Mouse (Mus musculus): ENCODE results near the gene Hist1h3a.
"Not testable (repeated sequence)": the region's sequence is repeated elsewhere in the genome, so short reads cannot be mapped to it uniquely, and the experiment has no call there.

The Hist1h3a gene

DNA sequence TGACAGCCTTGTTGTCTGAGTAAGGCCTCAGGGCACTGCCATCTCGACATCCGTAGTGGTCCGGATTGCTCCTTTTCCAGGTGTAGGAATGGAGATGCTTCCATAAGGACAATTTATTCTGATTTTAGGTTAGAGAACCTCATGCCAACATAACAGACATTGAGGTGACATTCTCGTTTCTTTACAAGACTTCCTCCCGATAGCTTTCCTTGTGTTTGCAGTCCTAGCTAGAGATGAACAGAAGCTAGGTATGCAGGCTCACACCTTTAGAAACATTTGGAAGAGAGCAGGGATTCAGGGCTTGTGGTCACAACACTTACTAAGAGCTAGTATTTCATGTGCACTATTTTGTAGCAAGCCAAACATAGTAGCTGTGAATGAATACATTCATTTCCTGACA lies 19.0 kb downstream of the Hist1h3a start:
- DNase-seq (ENCODE audit: low spot score in 2 of 2), result no peak

DNA sequence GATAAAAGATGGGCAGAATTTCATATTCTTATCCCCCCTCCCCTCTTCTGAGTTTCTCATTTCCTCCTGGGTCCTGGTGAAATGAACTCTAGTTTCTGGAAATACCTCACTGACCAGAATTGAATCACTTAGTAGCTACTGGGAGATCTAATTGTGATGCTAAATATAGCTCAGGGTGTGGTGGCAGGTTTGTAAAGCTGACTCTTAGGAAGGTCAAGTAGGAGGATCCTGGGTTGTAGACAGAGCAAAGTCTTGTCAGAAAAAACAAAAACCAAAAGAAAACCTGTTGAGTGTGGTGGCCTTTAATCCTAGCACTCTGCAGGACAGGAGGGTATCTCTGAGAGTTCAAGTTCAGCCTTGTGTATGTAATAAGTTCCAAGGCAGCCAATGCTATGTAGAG lies 20.2 kb downstream of the Hist1h3a start:
- DNase-seq (ENCODE audit: low spot score in 2 of 2), result no peak

DNA sequence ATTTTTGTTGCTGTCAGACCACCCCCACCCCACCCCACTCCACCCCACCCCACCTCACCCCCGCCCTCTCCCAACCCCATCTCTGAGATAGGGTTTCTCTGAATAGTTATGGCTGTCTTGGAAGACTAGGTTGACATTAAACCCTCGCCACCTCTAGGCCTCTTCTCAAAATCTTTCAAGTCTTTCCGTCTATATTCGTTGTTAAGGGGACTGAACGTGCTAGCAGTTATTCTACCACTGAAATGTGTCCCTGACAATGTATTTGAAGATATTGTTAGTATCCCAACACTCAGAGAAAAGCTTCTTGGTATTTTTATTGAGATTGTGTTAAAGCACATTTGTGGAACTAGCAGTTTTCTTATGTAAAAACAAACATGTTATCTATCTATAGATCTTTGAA lies 21.3 kb downstream of the Hist1h3a start:
- no peak for DNase-seq (ENCODE audit: low spot score in 2 of 2)

DNA sequence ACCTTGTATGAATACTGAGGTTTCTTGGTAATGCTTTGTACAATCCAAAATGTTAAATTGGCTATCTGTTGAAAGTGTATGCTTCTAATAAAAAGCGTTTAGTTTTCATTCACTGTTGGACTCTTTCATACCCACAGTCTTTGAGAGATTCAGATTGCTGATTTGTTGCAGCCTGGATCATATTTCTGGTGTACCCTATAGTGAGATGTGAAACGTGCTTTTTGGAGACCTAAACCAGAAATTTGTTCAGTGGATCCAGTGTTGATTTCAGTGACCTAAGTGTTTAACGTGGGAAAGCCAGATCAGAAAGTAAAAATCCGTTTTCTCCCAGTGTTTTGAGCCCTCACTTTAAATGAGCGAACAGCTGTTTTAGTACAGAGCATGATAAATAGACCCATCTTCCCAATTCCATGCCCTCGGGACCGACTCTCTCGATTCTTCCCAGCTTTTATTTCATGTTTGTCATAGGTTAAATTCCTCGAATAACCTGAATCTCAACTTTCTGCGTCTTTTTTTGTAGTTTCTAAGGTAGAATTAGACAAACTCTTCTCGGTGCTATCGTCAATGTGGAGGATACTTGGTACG lies 21.8 kb downstream of the Hist1h3a start:
- no peak for DNase-seq (ENCODE audit: low spot score in 2 of 2)

DNA sequence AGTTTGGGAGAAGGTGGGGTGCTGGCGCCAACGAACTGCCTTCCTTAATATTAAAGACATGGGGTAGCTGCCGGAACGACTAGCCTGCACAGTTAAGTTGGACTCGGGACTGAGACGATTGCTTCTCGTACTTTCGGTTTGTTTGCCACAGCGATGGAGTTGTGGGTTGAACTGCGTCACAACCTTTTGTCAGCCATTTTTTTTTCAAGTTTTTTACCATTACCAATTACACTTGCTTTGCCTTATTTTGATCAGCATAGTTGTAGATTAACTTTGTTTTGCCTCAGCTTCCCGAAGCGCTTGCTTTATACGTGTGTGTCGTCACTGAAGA lies 22.3 kb downstream of the Hist1h3a start:
- DNase-seq (ENCODE audit: low spot score in 2 of 2), result no peak

DNA sequence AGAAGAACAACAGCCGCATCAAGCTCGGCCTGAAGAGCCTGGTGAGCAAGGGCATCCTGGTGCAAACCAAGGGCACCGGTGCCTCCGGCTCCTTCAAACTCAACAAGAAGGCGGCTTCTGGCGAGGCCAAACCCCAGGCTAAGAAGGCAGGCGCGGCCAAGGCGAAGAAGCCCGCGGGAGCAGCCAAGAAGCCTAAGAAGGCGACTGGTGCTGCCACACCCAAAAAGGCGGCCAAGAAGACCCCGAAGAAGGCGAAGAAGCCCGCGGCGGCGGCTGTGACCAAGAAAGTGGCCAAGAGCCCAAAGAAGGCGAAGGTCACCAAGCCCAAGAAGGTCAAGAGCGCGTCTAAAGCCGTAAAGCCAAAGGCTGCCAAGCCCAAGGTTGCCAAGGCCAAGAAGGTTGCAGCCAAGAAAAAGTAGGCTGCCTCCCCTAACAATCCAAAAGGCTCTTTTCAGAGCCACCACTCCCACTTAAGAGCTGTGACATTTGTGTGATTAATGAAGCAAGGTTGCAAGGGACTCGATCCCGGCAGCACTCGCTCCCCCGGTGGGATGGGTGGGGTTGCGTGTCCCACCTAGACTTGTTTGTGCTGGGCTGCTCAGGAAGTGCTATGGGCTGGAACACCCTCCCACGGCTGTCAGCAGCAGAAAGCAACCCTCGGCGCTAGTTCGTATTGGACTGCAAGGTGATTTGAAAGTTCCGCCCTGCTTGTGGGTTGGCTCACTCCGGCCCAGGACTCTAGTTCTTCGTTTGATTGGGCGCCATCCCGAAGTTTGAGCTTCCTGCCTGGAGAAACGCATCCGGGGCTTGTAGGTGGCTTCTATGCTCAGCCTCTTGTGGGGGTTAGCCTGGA lies 22.9 kb downstream of the Hist1h3a start:
- DNase-seq (ENCODE audit: low spot score in 2 of 2), result peak; percentile 88 to 90

DNA sequence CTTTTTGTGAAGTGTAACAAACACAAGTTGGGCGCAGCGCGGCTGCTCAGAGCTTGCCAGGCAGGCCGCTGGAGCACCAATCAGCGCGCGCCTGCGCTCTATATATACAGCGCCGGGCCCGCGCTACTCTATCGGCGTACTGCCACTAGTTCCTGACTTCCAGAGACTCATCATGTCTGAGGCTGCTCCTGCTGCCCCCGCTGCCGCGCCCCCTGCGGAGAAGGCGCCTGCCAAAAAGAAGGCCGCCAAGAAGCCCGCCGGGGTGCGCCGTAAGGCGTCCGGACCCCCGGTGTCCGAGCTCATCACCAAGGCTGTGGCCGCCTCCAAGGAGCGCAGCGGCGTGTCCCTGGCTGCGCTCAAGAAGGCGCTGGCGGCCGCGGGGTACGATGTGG lies 23.5 kb downstream of the Hist1h3a start, which contains the start of gene Hist1h1c:
Gene Hist1h1c (plus strand): TSS at position 132 of the 392 bp plus-strand sequence.
- DNase-seq (ENCODE audit: low spot score in 2 of 2), result peak; percentile 89 to 92

DNA sequence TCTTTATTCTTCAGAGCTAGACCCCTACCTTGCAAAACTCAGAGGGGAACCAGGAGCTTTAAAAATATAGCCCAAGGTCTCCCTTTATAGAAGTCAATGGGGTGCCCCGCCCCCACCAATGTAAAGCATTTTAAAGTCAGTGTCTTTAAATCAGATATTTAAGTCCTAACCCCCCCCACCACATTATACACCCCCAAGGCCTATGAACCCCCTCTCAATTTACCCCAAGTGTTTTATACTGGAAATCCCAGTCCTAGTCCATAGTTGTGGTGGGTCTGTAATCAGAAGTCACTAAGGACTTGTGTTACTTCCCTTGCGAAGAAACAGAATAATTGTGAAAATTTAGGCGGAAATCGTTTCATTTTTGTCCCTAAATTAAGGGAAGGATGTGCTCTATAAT lies 24.1 kb downstream of the Hist1h3a start:
- DNase-seq (ENCODE audit: low spot score in 2 of 2), result peak in 1 of 2 experiments; percentile 13

DNA sequence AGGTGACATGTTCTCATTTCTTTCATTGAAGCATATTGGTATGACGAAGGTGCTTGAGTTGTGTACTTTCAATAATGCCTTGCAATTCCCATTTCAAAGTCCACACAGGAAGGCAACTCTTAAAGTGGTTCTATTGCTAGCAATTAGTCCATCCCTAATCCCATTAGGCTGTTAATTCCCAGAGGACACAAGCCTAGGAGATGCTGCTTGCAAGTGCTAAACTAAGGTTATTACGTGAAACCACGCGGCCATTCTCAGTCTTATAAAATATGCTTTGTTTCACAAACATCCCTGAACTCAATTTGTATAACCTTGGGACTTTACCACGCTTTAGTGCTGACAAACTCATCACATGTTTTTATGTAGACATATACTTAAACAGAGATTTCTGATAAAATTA lies 25.1 kb downstream of the Hist1h3a start:
- no peak for DNase-seq (ENCODE audit: low spot score in 2 of 2)

DNA sequence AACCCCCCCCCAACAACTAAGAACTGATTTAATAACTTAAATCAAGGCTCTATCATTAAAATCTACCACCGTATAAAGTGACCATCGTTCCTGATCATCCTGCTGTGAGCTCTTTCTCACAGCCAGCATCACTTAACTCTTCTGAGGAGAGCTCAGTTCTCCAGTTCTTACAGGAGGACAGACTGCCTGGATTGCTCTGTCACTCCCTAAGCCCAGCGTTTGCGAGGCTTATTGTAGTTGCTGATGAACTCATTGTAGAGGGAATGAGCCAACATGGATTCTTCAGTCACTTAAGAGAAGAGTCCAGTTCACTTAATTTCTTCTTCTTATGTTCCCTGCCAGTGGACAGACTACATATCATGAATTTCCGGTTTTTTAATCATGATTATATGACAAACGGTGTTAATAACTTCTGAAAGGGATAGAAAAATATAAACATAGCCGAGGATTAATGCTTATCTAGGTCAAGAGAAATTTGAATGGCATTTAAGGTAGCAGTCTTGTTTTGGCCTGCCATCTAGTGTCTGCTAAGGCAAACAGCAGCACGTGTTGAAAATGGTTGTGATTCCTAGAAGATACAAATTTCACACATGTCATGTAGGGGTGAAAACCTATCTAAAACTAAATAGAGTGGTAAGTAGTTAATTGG lies 29.9 kb downstream of the Hist1h3a start:
- peak in 1 of 2 experiments; percentile 42 for DNase-seq (ENCODE audit: low spot score in 2 of 2)

DNA sequence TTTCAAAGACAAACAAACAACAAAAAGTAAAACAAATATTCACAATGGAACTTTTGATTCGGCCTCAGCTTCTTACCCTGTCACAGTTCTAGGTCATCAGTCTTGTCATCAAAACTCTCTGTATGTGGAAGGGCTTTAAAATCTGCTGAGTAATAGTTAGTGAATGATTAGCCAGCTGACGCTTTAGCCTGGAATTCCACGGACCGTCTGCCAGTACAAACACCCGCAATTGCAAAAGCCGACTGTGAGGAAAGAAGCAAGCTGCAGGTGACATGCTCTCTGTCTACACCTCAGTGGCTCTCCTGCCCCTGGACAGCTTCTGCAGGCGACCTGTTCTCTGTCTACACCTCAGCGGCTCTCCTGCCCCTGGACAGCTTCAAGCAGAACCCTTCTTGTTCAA lies 31.7 kb downstream of the Hist1h3a start:
- no peak for DNase-seq (ENCODE audit: low spot score in 2 of 2)

DNA sequence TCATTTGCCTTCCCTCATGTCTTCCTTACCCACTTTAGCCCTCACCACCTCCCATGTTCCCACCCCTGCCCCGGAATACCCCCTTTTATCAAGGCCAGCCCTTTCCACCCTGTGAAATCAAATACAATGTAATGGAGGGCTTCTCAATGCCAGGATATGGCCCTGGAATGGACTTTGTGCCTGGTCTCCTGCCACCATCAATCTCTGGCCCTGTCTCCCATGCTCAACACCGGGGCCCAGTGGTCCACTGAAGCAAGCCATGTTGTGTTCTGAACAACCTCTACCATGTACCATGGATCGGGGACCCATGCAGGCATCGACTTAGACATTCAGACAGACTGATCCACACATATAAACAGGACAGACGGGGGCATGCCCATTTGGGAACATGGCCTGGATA lies 32.5 kb downstream of the Hist1h3a start:
- DNase-seq (ENCODE audit: low spot score in 2 of 2), result no peak

DNA sequence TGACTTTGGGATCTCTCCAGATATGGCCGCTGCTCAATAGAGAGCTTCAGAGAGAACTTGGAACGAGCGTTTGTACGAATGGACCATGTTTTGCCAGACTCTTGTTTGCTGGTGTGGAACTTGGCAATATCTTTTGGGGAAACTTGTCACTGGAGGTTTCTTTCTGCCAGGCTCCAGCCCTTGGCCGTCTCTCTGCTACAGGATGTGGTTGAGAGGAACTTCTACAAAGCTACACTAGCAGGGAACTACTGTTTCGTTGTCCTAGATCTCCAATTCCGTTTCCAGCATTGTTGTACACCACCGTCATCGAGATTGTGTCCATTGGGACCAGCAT lies 33.0 kb downstream of the Hist1h3a start:
- no peak for DNase-seq (ENCODE audit: low spot score in 2 of 2)

DNA sequence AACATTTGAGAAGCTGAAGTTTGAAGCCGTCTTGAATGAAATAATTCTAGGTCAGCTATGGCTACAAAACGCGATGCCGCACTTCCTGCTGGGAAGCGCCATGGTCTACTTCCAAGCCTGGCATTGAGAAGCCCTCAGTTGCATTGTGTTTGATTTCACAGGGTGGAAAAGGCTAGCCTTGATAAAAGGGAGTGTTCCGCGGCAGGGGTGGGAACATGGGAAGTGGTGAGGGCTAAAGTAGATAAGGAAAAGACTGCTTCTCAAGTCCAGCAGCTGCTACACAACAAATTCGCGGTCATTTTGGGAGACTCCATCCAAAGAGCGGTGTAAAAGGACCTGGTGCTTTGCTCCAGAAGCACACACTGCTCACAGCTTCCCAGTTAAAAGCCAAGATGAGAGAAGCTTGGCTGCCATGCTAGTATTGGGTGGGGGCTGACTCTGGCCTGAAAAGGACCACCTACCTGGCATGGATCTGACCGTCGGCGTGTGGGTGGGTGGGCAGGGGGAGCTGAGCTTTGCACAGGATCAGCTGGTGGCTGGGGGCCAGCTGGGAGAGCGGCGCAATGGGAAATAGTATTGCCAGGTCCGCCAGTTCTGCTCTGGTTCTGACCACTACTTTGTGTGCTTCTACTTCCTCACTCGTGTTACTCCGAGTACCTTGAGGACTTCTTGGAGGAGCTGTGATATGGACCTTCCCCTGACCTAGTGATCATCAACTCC lies 33.6 kb downstream of the Hist1h3a start:
- no peak for DNase-seq (ENCODE audit: low spot score in 2 of 2)

DNA sequence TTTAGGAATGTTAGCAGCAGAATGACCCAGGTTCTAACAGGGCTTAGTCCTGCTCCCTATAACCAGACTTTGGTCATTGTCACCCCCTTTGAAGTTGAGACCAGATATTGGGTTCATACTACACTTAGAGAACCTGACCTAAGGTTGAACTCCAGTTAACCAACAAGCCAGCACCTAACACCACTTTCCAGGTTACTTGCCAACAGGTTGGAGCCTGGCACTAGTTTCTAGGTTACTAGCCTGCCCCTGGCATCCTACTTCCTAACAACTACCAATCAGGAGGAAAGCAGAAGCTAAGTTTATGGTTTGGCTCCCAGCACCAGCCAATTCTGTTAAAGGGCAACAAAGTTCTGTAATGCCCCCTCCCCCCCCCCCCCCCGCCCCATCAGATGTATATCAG lies 37.0 kb downstream of the Hist1h3a start:
- DNase-seq (ENCODE audit: low spot score in 2 of 2), result no peak

DNA sequence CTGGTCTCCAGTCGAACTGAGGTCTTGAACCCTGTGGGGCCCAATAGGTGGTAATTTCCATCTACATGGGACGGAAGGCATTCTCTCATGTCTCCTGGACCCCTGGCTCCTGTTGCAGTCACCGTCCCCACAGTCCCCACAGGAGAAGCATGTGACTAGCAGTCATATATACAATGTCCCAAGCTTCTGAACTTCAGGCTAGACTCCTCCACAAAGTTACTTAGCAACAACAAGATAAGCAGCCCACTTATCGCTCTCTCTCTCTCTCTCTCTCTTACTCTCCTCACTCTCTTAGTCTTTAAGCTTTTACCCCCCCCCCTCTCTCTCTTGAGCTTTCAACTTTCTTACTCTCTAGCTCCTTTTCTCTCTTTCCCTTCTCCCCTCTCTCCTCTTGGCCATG lies 37.9 kb downstream of the Hist1h3a start:
- DNase-seq (ENCODE audit: low spot score in 2 of 2), result no peak

DNA sequence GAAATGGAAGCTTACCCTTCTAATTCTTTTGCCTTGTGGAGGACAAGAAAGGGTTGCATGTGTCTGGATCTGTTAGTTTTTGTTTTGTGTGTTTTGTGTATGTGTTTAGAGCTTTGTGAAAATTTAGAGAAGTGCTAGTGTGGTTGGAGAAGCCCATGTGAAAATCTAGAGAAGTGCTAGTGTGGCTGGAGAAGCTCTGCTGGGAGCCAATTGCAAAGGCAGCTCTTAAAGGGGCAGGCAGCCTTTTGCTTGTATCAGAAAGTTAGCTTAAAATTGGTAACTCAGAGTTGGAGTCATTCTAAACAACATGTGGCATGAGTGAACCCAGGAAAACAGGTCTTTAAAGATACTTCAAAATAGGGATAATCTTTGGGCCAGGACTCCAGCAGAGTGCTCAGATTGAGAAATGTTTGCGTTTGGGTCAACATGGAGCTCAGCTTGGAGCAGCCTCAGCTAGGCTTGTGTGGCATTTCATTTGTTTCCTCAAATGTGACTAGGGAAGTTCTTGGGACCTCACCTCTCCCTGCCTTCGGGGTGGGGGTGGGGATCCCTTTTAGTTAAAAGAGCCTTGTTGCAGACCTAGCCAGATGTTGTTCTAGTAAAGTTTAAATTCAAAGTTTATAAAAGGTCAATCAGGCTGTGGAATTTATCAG lies 44.5 kb downstream of the Hist1h3a start:
- DNase-seq (ENCODE audit: low spot score in 2 of 2), result not testable (repeated sequence)

DNA sequence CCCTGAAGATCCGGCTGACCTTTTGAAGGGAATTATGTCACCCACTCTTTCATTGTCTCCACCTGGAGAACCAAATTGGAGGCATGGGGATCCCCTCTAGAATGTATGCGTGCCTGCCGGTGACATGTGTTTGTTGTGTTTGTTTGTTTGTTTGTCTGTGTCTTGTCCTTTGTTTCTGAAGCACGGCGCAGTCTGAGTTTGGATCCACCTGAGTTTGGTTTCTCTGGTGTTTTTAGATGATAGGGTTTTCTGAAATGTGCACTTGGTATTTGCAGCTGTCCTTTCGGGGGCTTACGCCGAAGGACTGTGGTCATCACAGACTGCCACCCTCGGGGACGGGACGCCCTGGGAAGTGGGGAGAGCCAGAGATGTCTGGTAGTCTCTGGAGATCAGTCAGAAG lies 45.0 kb downstream of the Hist1h3a start:
- no peak for DNase-seq (ENCODE audit: low spot score in 2 of 2)

DNA sequence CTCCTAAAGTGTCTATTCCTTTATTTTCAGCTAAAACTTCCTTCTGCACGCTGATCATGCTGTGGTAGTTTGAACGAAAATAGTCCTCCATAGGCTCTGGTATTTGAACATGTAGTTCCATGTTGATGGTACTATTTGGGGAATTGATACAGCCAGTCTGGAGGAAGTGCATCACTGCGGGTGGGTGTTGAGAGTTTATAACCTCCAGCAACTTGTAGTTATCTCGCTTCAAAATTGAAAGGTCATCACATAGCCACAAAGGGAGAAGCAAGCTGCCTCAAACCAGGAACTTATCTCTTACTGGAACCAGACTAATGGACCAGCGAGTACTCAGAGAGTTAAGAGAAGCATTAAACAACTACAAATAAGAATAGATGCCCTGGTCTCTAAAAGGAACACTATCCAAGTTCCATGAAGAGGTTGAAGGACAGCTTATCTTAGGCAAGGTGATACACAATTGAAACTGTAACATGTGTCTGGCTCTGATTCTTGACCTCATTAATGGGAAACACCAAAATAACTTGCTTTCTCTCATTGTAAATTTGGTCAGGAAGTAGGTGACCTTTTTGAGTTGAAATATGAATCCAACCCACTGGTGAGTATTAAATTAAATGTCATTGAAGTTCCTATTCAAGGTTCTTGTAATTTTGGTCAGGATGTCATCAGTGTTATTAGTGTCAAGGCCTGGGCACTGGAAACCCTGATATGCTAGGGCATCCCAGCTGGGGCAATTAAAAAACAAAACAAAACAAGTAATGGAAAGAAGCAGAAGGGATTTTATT lies 45.7 kb downstream of the Hist1h3a start:
- no peak for DNase-seq (ENCODE audit: low spot score in 2 of 2)

Data from natural killer cell, adult 2 months (primary cell).